Mouse (Mus musculus) G1E (cell line): Measurements from ENCODE around the gene Plpp4.

Experiments
- CTCF ChIP-seq: IDR thresholded peaks from 2 replicates; pipeline ENCODE4 v1.5.1; 2012; ENCODE audit warnings: low read depth, low read length, inconsistent platforms, mixed read lengths
- GATA1 ChIP-seq: IDR thresholded peaks from 2 replicates; pipeline ENCODE4 v1.6.1; 2012; ENCODE audit warnings: borderline replicate concordance, low read length, inconsistent platforms, mixed read lengths
- GATA2 ChIP-seq: IDR thresholded peaks from 2 replicates; pipeline ENCODE4 v1.6.1; 2012; ENCODE audit warnings: low read depth, low read length, inconsistent platforms, borderline replicate concordance
- TAL1 ChIP-seq: conservative IDR thresholded peaks from 2 replicates; pipeline ENCODE4 v1.6.1; 2012; ENCODE audit warnings: low read depth, low read length, inconsistent platforms, mixed read lengths

- TF ChIP-seq CTCF (no peak), TAL1 (no peak), GATA1 (no peak), GATA2 (no peak)
Observed at GRCm38 (mm10) chr7:129308661-129309060, 51.8 kb downstream of the Plpp4 start.
